Mouse (Mus musculus) macrophage (primary cell): ENCODE measurements around the gene Foxp1. TPM values are rescaled to one million over a fixed set of nuclear protein-coding genes. Genes with fewer than 3 reads are reported as not detected.

ENCODE experiments used
- H3K27ac ChIP-seq: fragments of 350-480 bp; formaldehyde crosslinking; 2 replicates; pipeline ENCODE4 v1.9.0; 2021
- H3K36me3 ChIP-seq: fragments of 350-480 bp; formaldehyde crosslinking; 2 replicates; pipeline ENCODE4 v1.9.0; 2021; ENCODE audit errors: inconsistent target
- H3K4me3 ChIP-seq: fragments of 350-480 bp; formaldehyde crosslinking; 2 replicates; pipeline ENCODE4 v1.9.0; 2021; ENCODE audit errors: inconsistent target
- H3K79me2 ChIP-seq: fragments of 350-480 bp; formaldehyde crosslinking; 2 replicates; pipeline ENCODE4 v1.9.0; 2021; ENCODE audit errors: inconsistent target
- WGBS: methylation state at CpG from one replicate; pipeline ENCODE4 v1.1.7; 2026; ENCODE audit warnings: inconsistent platforms; ENCODE audit not compliant: missing documents; 5-methylcytosine and 5-hydroxymethylcytosine counted together
- polyA plus RNA-seq: library from polyadenylated mRNA; stranded (reverse); fragments of 250-400 nt; gene quantifications from 3 replicates; pipeline ENCODE4 v1.2.4, GENCODE M21; 2018; ENCODE audit warnings: inconsistent platforms

Foxp1 gene
- polyA plus RNA-seq, 1 experiment from 2014 or later = 38.9 TPM

DNA sequence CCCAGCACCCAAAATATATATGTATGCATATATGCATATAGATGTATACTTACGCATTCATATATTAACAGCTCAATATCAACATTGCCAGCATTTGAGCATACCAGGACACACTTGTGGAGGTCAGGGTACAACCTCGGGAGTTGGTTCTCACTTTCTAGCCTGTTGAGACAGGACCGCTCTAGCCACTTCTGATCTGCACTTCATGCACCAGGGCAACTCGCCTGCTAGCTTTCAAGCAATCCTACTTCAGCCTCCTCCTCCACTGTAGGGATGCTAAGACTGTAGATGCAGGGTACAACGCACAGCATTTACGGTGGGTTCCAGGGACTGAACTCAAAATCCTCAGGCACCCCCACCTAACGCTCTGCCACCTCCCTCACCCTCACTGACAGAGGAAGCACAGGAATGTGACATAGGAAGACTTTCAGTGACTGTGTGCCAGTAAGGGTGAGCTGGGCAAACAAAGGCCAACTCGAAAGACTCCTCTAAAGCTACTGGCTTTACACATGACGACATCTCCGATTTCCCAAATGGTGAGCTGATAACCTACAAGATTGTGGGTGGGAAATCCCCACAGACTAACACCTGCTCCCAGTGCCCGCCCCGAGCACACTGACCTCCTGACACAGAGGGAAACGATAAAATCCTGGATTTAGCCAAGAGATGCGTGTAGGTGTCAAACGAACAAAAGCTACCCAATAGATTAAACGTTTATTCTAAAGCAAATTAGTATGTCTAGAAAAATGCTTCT is 93.0 kb downstream of the Foxp1 start:
- Histone ChIP-seq H3K4me3 (no peak overlapping the region), H3K36me3 (no peaks in the 10 kb centered on the region), H3K27ac (no peak overlapping the region), H3K79me2 (peaks cover 15% of the 10 kb centered on the region; the same call in 1 of the 2 replicates)
- WGBS = 92% methylated on average over 16 of the region's 16 CpGs

DNA sequence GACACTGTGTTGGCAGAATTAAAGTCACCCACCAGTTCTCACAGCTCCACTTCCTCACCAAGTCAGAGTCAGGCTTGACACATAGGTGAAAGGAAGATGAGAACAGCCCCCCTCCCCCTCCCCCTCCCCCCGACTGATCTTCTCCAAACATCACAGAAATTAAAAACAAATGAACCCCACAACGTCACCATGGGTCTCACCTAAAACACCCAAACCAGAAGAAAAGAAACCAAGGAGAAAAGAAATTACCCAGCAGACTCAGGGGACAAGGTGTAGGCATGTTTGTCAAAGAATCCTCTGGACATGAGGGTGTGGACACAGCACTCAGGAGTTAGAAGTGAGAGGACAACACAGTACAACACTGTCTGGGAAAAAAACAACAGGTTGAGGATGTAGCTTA is 93.6 kb downstream of the Foxp1 start:
- WGBS = 50% methylated on average over 2 of the region's 2 CpGs
- no peak overlapping the region for H3K4me3 ChIP-seq
- no peaks in the 10 kb centered on the region for H3K36me3 ChIP-seq
- H3K27ac ChIP-seq = no peak overlapping the region
- peaks cover 15% of the 10 kb centered on the region; the same call in 1 of the 2 replicates for H3K79me2 ChIP-seq

DNA sequence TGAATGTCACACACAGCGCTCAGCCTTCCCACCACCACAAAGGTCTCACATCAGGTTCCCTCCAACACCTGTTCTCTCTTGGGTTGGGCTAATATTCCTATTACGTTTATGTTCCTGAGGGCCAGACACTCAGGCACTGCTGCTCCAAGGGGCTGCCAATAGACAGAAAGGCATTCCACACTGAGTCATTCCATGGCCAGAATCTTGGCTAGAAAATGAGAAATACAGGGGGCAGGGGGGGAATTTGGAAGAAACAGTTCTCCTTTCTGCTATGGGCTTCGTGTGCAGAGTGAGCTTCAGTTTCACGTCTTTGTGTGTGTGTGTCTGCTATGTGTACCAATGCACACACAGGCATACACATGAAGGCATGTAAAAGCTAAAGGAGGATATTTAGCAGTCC is 95.2 kb downstream of the Foxp1 start:
- Histone ChIP-seq H3K27ac (no peak overlapping the region), H3K36me3 (no peaks in the 10 kb centered on the region), H3K79me2 (peaks cover under 1% of the 10 kb centered on the region; the same call in 1 of the 2 replicates), H3K4me3 (no peak overlapping the region)
- 74% methylated on average over 4 of the region's 4 CpGs for WGBS

DNA sequence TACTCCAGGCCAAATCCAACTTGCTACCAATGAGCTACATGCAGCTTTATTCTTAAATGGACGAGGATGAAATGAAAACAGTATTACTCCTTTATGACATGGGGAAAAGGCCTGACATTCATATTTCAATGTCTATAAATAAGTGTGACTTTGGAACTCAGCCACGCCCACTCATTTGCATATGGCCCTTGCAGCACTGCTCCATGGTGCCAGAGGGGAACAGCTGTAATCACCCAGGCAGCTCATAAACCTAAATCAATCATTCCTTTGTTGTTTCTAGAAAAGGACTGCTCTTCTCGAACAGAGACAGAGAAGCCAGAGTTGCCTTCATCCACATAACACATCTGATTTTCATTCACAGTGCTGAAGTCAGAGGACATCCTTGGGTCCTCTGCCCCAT is 97.5 kb downstream of the Foxp1 start:
- Histone ChIP-seq H3K79me2 (no peaks in the 10 kb centered on the region; the same call in 1 of the 2 replicates), H3K4me3 (no peak overlapping the region), H3K27ac (no peak overlapping the region), H3K36me3 (no peaks in the 10 kb centered on the region)
- WGBS = 86% methylated on average over 3 of the region's 3 CpGs

DNA sequence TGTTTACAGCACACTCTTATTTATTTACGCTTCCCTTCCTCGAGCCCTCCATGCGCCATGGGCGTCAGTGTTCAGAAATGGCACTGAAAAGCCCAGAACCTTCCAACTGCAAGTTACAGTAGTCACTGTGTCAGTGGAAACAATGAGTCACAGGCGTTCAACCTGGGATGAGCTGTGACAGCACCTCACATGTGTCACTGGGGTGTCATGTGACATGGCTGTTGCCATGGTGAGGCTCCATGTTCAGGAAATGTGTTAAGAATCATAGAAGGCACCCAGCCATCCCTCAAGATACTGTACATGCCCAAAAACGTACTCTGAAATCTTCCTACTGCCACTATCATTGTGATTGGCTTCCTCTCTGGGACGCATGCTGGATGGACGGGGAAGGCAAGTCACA is 101.9 kb downstream of the Foxp1 start:
- Histone ChIP-seq H3K27ac (no peak overlapping the region), H3K79me2 (peaks cover 7% of the 10 kb centered on the region; the same call in 1 of the 2 replicates), H3K36me3 (no peaks in the 10 kb centered on the region), H3K4me3 (no peak overlapping the region)
- WGBS = 92% methylated on average over 8 of the region's 8 CpGs

DNA sequence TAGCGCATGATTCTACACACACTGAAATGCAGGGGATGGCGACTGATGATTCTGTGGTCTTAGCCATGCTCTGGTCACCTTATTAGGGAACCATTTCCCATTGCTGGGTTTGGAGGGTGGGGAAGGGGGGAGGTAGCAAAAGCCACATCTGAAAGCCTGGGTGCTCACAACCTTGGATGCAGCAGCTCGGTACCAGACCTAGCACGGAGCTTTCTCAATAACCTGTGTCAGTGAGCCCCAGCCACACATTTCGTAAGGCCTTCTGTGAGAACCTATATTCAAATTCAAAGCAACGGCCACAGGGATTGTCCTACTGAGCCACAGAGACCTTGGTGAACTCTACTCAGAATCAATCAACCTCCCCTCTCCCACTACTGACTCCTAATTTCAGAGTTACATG is 109.9 kb downstream of the Foxp1 start:
- 60% methylated on average over 5 of the region's 6 CpGs for WGBS

DNA sequence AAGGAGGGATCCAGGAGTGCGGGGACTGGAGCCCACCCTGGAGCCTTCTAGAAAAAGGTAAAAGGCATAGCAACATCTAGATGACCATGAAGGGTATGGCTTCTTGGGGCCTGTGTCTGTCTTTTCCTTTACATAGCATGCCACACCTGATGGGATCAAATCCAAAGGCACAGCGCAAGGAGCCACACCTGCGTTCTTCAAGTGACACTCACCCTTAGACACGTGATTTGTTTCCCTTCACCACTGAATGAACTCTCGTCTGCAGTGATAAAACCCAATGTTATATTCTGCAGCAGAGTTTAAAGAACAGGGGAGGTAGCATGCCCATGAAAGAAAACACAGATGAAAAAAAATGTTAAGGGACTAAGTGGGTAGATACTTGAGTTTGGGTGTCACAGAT is 112.9 kb downstream of the Foxp1 start:
- H3K36me3 ChIP-seq = no peaks in the 10 kb centered on the region
- no peak overlapping the region for H3K4me3 ChIP-seq
- H3K27ac ChIP-seq = no peak overlapping the region
- WGBS = 93% methylated on average over 5 of the region's 5 CpGs
- H3K79me2 ChIP-seq = peaks cover 11% of the 10 kb centered on the region

More for the DNA sequence above, 109.9 kb downstream of the Foxp1 start:
- H3K4me3 ChIP-seq = no peak overlapping the region
- no peaks in the 10 kb centered on the region for H3K36me3 ChIP-seq
- H3K79me2 ChIP-seq = no peaks in the 10 kb centered on the region
- no peak overlapping the region for H3K27ac ChIP-seq

DNA sequence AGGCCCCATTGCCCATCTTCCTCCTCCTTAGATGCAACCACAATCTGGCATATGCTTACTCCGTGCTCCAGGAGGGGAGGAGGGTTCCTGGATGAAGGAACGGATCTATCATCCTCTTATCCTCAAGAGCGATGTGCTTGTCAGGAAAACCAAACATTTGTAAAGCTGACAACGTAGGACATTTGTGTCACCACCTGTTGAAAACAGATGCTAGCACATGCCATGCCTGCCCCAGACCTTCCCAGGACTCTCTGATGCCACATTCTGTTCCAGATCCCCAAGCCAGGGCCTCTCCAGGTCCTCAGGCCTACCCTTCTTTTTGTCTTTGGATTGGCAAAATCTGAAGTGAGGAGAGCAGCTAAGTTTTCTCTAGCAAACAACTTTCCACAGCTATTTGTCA is 113.6 kb downstream of the Foxp1 start:
- H3K4me3 ChIP-seq = no peak overlapping the region
- H3K79me2 ChIP-seq = peaks cover 18% of the 10 kb centered on the region
- no peaks in the 10 kb centered on the region for H3K36me3 ChIP-seq
- WGBS = 89% methylated on average over 4 of the region's 4 CpGs
- no peak overlapping the region for H3K27ac ChIP-seq

DNA sequence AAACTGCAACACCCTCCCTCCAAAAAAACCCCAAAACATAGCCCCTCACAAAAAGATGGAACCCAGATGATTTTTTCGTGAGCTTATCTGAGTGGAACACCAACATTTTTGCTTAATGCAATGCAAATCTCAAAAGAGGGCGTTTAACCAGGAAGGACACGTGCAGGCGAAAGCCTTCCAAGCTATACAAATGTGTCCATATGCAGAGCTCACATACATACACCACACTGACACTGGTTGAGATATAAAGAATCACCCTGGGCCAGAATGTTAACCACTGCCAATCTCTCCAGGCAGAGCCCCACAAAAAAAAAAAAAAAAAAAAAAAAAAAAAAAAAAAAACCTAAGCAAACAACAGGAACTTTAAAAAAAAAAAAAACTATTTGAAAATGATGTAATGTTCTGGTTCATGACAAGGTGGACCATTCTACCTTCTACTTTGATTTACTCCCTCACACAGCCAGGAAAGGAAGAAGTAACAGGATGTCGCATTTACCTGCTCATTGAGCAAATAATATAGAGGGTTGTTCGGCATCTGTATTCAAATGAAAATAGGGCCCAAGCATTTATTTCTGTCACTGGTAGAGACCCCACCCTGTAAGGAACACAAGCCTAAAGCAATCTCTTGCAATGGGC is 118.6 kb downstream of the Foxp1 start:
- Histone ChIP-seq H3K4me3 (no peak overlapping the region), H3K79me2 (peaks cover 22% of the 10 kb centered on the region), H3K27ac (no peak overlapping the region), H3K36me3 (no peaks in the 10 kb centered on the region)
- WGBS = 92% methylated on average over 6 of the region's 6 CpGs

DNA sequence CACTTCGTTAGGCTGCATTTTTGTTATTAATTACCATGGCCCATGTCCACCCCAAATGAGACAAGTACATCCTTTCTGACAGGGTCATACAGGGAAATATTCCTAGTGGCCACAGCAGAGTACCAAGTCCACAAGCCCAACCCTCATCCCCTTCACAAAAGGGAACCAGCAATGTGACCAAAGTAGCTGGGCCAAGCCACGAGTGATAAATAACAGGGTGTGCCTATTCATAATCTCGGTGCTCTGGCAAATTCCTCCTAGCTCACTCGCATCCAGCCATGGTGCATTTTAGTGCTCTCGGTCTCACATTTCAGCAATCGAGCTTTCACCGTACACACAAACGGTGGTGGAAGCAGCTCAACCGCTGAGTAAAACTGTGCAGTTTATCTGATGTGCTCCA is 119.6 kb downstream of the Foxp1 start:
- Histone ChIP-seq H3K79me2 (peaks cover 22% of the 10 kb centered on the region), H3K36me3 (no peaks in the 10 kb centered on the region), H3K27ac (no peak overlapping the region), H3K4me3 (no peak overlapping the region)
- 71% methylated on average over 9 of the region's 9 CpGs for WGBS

DNA sequence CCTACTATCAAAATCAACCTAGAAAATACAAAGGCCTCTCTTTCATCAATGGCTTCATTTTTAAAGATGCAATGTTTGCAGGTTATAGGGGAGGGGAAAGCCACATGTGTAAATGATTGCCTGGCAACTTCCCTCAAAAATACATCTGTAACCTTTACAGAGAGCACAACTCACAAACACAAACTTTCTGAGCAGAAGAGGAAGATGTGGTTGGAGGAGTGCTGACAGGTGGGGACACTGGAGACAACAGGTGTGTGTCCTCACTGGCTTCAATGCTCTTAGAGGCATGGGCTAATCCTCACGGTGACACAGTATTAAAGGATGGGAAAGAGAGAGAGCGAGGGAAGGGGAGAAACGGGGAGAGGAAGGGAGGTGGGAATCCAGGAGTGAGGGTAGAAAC is 120.2 kb downstream of the Foxp1 start:
- no peaks in the 10 kb centered on the region for H3K36me3 ChIP-seq
- 77% methylated on average over 3 of the region's 3 CpGs for WGBS
- H3K27ac ChIP-seq = no peak overlapping the region
- H3K4me3 ChIP-seq = no peak overlapping the region
- H3K79me2 ChIP-seq = peaks cover 22% of the 10 kb centered on the region

DNA sequence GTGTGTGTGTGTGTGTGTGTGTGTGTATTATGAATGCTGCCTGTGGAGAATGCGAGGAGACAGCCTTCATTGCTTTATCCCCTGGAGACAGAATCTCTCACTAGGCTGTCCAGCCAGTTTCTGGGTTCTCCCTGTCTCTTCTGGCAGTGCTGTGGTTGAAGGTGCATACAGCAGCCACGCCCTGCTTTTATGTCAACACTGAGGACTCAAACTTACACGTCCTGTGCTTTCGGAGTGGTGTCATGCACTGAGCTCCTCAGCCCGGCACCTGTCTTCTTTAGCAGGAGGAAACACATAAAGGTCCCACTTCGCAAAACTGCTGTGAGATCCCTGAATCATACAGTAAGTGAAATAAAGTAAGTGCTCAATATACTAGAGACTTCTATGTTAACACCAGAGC is 120.7 kb downstream of the Foxp1 start:
- H3K79me2 ChIP-seq = peaks cover 22% of the 10 kb centered on the region
- H3K4me3 ChIP-seq = no peak overlapping the region
- 97% methylated on average over 4 of the region's 6 CpGs for WGBS
- no peaks in the 10 kb centered on the region for H3K36me3 ChIP-seq
- H3K27ac ChIP-seq = no peak overlapping the region

DNA sequence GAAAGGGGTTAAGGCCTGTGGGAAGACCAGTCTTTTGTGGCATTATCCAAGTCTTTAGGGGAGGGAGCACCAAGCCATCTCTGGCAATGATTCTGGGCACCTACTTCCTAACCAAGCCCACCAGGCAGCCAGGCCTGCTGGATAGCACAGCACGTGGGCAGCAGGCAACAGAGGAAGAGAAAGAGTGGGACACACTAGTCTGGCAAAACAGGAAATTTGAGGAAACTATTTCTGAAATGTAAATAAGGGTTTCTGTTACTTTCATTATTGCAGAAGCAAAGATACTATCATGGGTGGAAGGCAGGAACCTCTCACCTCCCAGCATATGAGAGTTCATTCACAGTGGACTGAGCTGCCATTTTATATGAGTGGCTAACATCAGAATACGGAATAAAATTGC is 121.3 kb downstream of the Foxp1 start:
- Histone ChIP-seq H3K79me2 (peaks cover 22% of the 10 kb centered on the region), H3K36me3 (no peaks in the 10 kb centered on the region), H3K27ac (no peak overlapping the region), H3K4me3 (no peak overlapping the region)
- WGBS = 47% methylated on average over 2 of the region's 2 CpGs

DNA sequence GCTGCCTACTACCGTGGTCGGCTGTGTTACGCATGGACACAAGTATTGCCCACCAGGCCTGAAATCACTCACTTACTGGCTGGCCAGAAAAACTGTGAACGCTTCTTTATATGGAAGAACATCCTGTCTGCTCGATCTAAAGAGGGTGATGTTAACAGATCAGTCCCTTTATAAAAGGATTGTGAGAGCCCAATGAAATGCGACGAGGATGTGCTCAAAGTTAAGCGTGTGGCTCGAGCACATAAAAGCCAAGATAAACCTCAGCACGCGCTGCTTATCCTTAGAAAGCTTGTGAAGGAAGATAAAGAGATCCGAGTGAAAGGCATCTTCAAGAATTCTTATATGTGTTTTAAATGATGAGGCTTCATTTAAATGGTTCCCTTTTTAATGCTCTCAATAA is 126.8 kb downstream of the Foxp1 start:
- Histone ChIP-seq H3K4me3 (no peak overlapping the region), H3K79me2 (peaks cover 5% of the 10 kb centered on the region; the same call in 1 of the 2 replicates), H3K27ac (no peak overlapping the region), H3K36me3 (no peaks in the 10 kb centered on the region)
- 95% methylated on average over 12 of the region's 12 CpGs for WGBS

DNA sequence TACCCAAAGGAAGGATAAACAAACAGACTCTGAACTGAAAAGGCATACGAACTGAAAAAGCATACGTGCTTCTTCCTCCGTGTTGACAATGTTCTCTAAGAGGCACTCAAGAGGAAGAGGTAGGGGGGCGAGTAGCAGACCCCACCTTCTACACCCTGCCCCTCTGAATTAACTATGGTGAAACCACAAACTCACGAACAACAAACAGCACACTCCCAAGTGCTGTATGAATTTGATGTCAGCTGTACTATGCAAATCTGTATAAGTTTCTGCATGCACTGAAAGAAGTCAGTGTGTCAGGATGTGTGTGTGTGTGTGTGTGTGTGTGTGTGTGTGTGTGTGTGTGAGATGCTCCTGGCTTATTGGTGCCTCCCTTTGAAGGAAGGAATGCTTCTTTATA is 127.7 kb downstream of the Foxp1 start:
- H3K36me3 ChIP-seq = no peaks in the 10 kb centered on the region
- H3K4me3 ChIP-seq = no peak overlapping the region
- whole genome bisulfite sequencing = 66% methylated on average over 5 of the region's 5 CpGs
- H3K79me2 ChIP-seq = peaks cover 7% of the 10 kb centered on the region; the same call in 1 of the 2 replicates
- no peak overlapping the region for H3K27ac ChIP-seq
